Mouse (Mus musculus) R1 (cell line): ENCODE data around the gene Aoc1.
A peak's percentile ranks its signal among the peaks of the same experiment; 100 is the strongest.

Experiments used
- DNase-seq: peaks from one replicate; pipeline ENCODE4 v3.0.0-alpha.2; 2018; ENCODE audit warnings: low read depth, low spot score

The Aoc1 gene

GRCm38 (mm10) chr6:48872596-48872995 is at the start of gene Aoc1:
Gene Aoc1 (plus strand): TSS chr6:48872896.
- DNase-seq, result no peak

GRCm38 (mm10) chr6:48825016-48825415 is 47.7 kb upstream of the Aoc1 start:
- no peak for DNase-seq

DNA sequence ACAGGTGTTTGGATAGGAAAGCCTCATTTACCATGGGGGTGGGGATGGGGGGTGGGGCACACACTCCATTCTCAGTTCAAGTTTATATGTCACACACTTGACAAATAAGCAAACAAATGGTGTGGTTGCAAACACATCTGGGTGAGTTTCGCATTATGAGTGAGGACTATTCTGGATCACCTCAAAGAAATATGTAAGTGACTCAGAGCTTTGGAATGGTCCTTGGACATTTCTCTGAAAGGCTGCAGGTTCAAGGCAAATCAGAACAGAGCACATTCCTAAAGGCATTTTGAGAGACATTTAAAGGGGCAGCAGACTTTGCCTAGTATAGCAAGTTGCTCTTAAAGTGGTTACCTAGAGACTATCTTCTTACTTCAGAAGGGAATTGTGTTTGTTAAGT is 43.7 kb upstream of the Aoc1 start:
- no peak for DNase-seq

DNA sequence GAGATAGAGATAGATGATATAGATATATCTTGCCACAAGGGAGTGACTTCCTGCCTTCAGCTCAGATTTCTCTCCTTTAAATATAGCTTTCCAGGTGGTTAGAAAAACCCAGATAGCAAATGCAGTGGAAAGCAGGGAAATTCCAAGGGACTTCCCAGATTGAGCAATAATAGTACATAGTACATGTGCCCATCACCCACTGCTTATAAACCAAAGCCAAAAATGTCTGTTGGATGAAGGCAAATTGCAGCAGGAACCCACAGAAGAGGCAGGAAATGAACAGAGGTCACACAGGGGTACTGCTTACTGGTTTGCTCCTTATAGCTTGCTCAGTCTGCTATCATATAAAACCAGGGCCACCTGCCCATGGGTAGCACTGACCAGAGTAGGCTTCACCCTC is 43.0 kb upstream of the Aoc1 start:
- DNase-seq, result no peak

GRCm38 (mm10) chr6:48830241-48830640 is 42.5 kb upstream of the Aoc1 start:
- DNase-seq, result no peak

- no peak for DNase-seq
These were observed 41.6 kb upstream of the Aoc1 start for GRCm38 (mm10) chr6:48831141-48831540.

- DNase-seq, result no peak
These were observed 40.3 kb upstream of the Aoc1 start for GRCm38 (mm10) chr6:48832426-48832825.

DNA sequence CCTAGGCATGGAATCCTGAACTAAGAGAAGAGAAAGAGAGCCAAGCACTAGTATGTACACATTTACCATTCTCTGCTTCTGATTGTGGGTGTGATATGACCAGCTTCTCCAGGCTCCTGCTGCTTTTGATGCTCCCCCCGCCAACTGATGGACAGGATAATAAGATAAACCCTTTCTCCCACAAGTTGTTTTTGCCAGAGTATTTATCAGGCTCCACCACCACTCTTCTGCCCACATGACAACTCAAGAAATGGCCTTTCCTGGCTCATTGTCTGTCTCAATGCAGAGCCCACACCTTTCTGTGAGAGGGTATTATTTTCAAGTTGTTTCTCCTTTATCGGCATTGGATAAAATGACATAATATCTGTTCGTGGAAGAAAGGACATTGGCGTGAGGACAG is 39.2 kb upstream of the Aoc1 start:
- DNase-seq, result no peak

DNA sequence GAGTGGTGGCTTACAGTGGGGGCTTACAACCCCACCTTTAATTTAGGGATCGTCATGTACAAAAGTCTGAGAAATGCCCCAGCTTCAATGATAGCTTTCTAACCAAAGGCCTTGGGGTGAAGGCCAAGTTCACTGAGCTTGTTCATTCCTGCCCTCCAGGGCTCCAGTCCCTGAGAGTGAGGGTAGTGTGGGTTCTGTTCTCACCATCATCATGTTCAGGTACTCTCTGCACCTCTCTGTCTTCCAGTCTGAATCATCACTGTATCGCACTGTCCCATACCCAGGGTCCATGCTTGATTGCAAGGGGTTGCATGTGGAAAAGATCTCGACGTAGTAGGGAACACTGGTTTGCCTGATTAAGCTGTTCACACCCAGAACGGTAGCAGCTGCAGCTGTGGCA is 37.5 kb upstream of the Aoc1 start:
- no peak for DNase-seq

DNA sequence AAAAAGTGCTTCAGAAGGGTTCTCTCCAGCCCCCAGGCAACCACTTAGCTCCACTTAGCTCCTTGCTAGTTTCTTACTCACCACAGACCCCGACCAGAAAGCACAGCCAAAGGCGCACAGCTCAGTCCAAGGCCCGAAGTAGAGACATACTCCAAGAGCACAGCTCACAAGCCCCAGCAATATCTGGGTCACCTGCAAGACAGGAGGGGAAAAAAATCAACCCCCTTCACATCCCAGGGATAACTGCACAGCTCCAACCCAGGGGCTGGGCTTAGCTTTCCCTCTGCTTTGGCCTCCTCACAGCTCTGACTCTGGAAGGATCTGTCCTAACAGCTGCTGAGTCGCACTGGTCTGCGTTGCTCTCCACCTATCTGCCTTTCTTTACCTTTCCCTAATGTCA is 36.5 kb upstream of the Aoc1 start:
- DNase-seq, result no peak

GRCm38 (mm10) chr6:48837516-48837915 is 35.2 kb upstream of the Aoc1 start:
- DNase-seq, result no peak

- no peak for DNase-seq
These were observed 34.2 kb upstream of the Aoc1 start for GRCm38 (mm10) chr6:48838321-48839080.

DNA sequence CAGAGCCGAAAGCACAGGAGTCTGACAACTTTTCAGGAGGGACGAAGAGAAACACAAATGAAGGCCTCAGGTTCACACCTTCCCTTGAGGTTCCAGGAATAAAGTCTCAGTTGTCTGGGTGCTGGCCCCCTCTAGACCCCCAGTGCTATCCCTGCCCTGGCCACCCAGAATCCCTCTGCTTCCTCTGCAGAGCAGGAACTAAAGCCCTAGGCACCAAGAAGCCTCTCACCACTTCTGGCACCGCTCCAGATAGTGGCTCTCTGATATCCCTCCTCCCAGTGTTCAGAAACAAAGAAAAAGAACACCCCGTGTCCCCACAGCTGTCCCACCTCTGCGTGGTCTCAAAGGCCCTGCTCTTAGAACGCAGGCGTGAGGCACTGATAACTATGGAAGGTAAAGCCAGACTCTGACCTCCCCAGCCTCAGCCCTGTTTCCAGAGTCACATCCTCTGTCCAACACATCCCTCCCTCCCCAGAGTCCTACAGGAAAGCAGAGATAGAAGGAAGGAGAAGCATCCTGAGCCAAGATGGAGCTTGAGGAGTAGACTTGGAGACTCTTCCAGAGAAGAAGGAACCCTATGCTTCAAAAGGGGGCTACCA is 32.2 kb upstream of the Aoc1 start, which contains the start of gene Tmem176a:
Gene Tmem176a, plus strand, starts transcription at position 549 of the 599 bp plus-strand sequence.
- DNase-seq, result no peak

DNA sequence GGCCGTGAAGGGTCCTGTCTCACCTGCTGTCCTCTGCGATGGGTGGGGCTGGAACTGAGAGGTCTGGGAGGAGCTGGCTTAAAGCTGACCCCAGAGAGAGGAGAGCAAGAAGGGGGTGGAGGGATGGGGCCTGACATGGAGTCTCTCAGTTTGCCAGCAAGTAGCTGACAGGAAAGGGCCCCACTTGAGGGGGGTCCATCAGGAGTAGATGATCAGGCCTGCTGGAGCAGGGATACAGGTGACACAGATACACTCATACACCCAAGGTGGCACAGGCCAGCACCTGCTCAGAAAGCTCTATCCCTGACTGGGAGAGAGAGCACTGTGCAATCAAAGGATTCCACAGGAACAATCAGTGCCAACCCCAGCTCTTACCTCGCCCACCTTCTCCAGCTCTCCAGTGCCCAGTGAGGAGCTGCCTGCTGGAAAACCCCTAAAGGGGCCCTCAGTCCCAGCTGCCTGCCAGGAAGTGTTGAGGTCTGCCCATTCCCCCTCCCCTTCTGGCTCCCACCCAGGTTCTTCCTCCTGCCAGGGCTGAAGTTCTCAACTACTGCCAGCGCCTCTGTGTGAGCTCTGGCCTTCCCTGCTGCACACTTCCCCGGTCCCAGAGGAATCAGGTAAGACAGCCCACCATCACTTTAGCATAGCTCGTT is 31.6 kb upstream of the Aoc1 start, which contains the start of gene Tmem176b:
Gene Tmem176b, minus strand, starts transcription at position 524 of the 653 bp plus-strand sequence.
- DNase-seq, result no peak

GRCm38 (mm10) chr6:48842111-48842842 is 30.4 kb upstream of the Aoc1 start:
- no peak for DNase-seq

DNA sequence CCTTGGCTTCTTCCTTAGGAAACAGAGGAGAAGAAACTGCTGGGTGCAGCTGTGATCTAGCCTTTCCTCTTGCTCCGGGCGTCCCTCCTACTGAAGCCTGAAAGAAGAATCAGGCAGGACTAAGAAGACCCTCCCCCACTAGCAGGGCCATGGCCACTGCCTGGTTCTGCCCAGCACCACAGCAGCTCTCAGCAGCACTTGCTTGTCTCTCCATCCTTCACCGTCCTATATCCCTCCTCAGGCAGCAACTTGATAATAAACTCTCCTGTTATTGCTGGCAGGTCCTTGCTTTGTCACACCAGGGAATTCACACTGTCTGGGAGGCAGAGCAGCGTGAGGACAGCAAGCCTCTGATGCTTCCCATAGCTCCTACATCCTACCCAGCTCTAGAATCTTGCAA is 27.6 kb upstream of the Aoc1 start:
- DNase-seq, result no peak

DNA sequence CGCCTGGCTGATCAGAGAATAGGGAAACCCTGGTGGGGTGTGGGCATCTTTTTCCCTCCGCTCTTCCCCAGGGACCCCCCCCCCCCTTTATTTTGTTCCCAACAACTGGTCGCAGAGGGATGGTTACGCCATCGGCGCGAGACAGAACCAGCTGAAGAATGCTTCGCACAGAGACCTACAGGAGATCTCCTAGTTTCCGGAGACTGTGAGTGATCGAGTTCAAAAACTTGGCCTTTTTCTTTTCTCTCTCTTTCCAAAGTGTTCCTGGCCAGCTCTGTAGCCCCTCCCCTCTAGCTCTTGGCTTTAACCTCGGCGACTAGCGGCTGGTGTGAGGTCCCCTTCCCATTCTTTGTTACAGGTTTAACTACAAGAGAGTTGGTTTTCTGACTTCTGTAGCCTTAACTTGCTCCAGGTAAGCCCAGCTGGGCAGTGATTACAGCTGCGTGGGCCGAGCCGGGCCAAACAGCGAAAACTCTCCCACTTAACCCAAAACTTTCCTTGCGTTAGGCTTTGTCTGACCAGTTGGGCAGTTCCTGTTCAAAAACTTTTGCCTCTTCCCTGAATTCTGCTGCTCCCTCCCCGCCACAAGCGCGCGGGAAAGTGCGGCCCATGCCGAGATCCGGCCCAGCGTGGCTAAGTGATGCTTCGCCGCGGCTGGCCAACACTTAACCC is 20.7 kb upstream of the Aoc1 start:
- peak; percentile 23 for DNase-seq

DNA sequence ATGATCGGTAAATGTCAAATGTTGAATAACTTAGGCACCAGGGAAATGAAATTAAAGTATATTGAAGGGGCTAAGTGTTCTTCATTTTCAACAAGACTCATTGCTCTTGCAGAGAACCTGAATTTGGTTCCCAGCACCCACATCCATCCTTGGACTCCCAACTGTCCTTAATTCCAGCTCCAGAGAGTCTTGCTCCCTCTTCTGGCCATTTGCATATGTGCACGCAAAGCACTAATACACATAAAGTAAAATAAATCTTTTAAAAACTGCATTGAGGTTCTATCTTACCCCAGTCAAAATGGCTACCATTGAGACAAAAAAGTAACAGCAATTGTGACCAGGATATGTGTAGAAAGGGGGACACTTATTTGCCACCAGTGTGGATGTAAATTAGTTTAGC is 18.5 kb upstream of the Aoc1 start:
- DNase-seq, result peak; percentile 42

- peak; percentile 33 for DNase-seq
These were observed 14.9 kb upstream of the Aoc1 start for GRCm38 (mm10) chr6:48857613-48858302.

DNA sequence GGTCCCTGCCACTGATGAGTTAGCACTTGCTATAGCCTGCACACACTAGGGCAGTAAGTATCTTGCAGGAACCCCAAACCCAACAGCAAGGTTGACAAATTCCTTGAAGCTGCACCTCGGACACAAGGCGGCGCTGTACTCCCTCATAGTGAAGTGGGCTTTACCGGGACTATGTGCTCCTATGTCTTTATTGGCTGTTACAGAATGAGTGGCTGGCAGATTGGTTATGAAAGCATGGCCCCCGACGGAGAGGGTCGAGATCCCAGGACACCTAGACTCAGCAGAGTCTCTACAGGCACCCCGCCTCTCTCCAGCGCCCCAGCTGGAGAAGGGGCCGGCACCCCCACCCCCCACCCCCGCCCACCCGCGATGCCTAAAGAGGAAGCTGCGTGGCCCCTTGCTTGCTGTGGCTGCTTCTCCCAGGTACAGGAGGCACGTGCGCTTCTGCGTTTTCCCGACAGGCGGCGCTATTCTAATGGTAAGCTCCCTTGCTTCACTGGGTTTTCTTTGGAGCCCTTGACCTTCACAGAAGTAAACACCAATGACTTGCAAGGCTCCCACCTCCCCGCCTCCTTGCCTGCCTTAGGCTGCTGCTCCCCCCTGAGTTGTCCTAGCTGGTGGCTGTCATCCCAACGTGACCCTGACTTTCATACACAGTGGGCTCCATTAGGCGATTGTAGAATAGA is 12.4 kb upstream of the Aoc1 start:
- peak; percentile 92 for DNase-seq
